Mouse (Mus musculus) embryonic facial prominence, embryonic 11.5 days (tissue): ENCODE results near the gene Phf11a. TPM values are rescaled to one million over a fixed set of nuclear protein-coding genes. Genes with fewer than 3 reads are reported as not detected.
"Not testable (repeated sequence)": the region's sequence is repeated elsewhere in the genome, so short reads cannot be mapped to it uniquely, and the experiment has no call there.

Experiments used
- ATAC-seq: fragments of 200-750 bp; cut with Nextera tagmentation; replicated peaks from 2 replicates; pipeline ENCODE4 v1.8.0; 2017; ENCODE audit warnings: low read depth; ENCODE audit not compliant: insufficient number of reproducible peaks, low FRiP score, low TSS enrichment
- DNase-seq: peaks from one replicate; pipeline ENCODE4 v3.0.0-alpha.2; 2015; ENCODE audit warnings: low spot score
- H3K27ac ChIP-seq: fragments of 300-500 bp; sonication (generic); replicated peaks from 2 replicates; pipeline ENCODE4 v1.5.1; 2014; ENCODE audit warnings: mild to moderate bottlenecking, low read depth, low read length, control low read depth
- H3K27me3 ChIP-seq: fragments of 300-500 bp; sonication (generic); 2 replicates; pipeline ENCODE4 v1.6.1; 2014; ENCODE audit warnings: mild to moderate bottlenecking, low read length, moderate library complexity, mixed read lengths; ENCODE audit not compliant: control insufficient read depth, insufficient read depth
- H3K36me3 ChIP-seq: fragments of 300-500 bp; sonication (generic); replicated peaks from 2 replicates; pipeline ENCODE4 v1.6.1; 2014; ENCODE audit warnings: low read depth, mild to moderate bottlenecking, low read length, moderate library complexity, mixed read lengths; ENCODE audit not compliant: control insufficient read depth, insufficient read depth
- H3K4me1 ChIP-seq: fragments of 300-500 bp; sonication (generic); 2 replicates; pipeline ENCODE4 v1.6.1; 2014; ENCODE audit warnings: low read length, mixed read lengths; ENCODE audit not compliant: control insufficient read depth, insufficient read depth
- H3K4me2 ChIP-seq: fragments of 300-500 bp; sonication (generic); 2 replicates; pipeline ENCODE4 v1.6.1; 2014; ENCODE audit warnings: low read depth, mild to moderate bottlenecking, control low read depth, low read length, moderate library complexity
- H3K4me3 ChIP-seq: fragments of 300-500 bp; sonication (generic); 2 replicates; pipeline ENCODE4 v1.5.1; 2014; ENCODE audit warnings: low read depth, low read length, control low read depth
- H3K9ac ChIP-seq: fragments of 300-500 bp; sonication (generic); replicated peaks from 2 replicates; pipeline ENCODE4 v1.6.1; 2014; ENCODE audit warnings: mild to moderate bottlenecking, control low read depth, low read length
- H3K9me3 ChIP-seq: fragments of 300-500 bp; sonication (generic); replicated peaks from 2 replicates; pipeline ENCODE4 v1.6.1; 2016; ENCODE audit warnings: mild to moderate bottlenecking, low read length, inconsistent platforms, mixed read lengths; ENCODE audit not compliant: control insufficient read depth
- WGBS: fragments of 180-500 bp; shearing (Covaris S2); extraction: QIAGEN DNeasy Blood & Tissue Kit; methylation state at CpG from one replicate; pipeline ENCODE4 v1.1.7; 2014; 5-methylcytosine and 5-hydroxymethylcytosine counted together
- polyA plus RNA-seq: library from polyadenylated mRNA; unstranded; fragments of >200 nt; fragmentation: Nextera tagmentation; extraction: Ambion mirVana; gene quantifications from 2 replicates; pipeline ENCODE4 v1.2.1, GENCODE M21; 2014

The Phf11a gene
- not detected in 2 replicates for polyA plus RNA-seq

- not testable (repeated sequence) for H3K4me2 ChIP-seq, H3K4me3 ChIP-seq, DNase-seq, ATAC-seq, H3K27me3 ChIP-seq, H3K4me1 ChIP-seq, H3K36me3 ChIP-seq, H3K27ac ChIP-seq, H3K9me3 ChIP-seq, H3K9ac ChIP-seq
- WGBS = 81% methylated on average over 1 of the region's 1 CpGs
Observed at GRCm38 (mm10) chr14:59297391-59297790, at the start of gene Phf11a. Phf11a (minus strand) TSS chr14:59297522.

DNA sequence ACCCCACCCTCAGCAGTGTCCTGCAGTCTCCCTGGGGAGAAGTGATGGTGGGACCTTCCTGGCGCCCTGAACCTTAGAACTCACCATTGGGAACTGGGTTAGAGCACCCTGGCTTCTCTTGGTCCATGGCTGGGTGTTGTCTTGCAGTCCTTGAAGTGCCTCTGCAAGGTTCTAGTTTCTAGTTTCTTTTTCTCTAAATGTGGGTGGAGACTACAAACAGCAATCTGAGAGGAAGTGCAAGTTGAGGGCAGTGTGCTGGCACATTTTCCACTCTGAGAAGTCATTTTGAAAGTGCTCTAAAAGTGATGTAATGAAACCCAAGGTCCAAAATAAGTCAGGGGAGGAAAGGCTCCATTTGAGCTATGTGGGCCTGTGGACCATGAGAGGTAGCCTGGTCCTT is 43.9 kb upstream of the Phf11a start, which contains the start of gene Phf11b:
TSS of gene Phf11b (minus strand) at position 163 of the 400 bp plus-strand sequence.
- not testable (repeated sequence) for H3K27me3 ChIP-seq, H3K4me2 ChIP-seq, H3K36me3 ChIP-seq, H3K27ac ChIP-seq, H3K9me3 ChIP-seq, ATAC-seq, DNase-seq, H3K4me1 ChIP-seq, H3K4me3 ChIP-seq, H3K9ac ChIP-seq
- WGBS = 60% methylated on average over 1 of the region's 1 CpGs

- no peaks in the 10 kb centered on the region for H3K4me1 ChIP-seq
- no peak overlapping the region for H3K4me2 ChIP-seq
- no peak overlapping the region for H3K27ac ChIP-seq
- no peak for DNase-seq
- H3K27me3 ChIP-seq = no peaks in the 10 kb centered on the region
- no peaks in the 10 kb centered on the region for H3K9me3 ChIP-seq
- ATAC-seq = no peak
- no peak overlapping the region for H3K4me3 ChIP-seq
- WGBS = 79% methylated on average over 1 of the region's 1 CpGs
- no peak overlapping the region for H3K9ac ChIP-seq
- no peaks in the 10 kb centered on the region for H3K36me3 ChIP-seq
Observed at GRCm38 (mm10) chr14:59339541-59339940, 42.2 kb upstream of the Phf11a start.

GRCm38 (mm10) chr14:59336056-59336455 is 38.7 kb upstream of the Phf11a start:
- ATAC-seq, H3K4me3 ChIP-seq, DNase-seq, H3K4me1 ChIP-seq, H3K4me2 ChIP-seq, H3K9ac ChIP-seq, H3K27ac ChIP-seq, H3K27me3 ChIP-seq, H3K36me3 ChIP-seq, H3K9me3 ChIP-seq: not testable (repeated sequence)
- 72% methylated on average over 3 of the region's 3 CpGs for WGBS

- peak; percentile 7 for DNase-seq
- H3K9me3 ChIP-seq, H3K4me1 ChIP-seq, ATAC-seq, H3K27ac ChIP-seq, H3K36me3 ChIP-seq, H3K4me2 ChIP-seq, H3K4me3 ChIP-seq, H3K9ac ChIP-seq, H3K27me3 ChIP-seq: not testable (repeated sequence)
- 59% methylated on average over 3 of the region's 3 CpGs for WGBS
Observed at GRCm38 (mm10) chr14:59330499-59330898, 33.2 kb upstream of the Phf11a start.

DNA sequence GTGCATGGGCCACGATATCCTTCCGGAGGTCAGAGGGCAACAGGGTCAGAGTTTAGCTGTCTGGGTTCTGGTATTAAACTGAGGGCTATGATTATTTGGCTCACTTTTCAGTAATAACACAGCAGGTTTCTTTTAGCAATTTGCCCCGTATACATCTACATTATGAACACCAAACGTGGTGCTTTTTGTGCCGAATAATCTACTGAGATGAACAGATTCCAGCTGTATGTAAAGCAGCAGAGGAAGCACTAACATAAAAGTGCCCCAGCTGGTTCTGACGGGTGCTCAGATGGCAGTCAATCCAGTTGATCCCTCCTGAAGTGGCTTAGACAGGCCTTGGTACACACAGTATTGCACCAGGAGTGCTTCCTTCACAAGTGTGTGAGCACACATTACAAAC is 22.6 kb upstream of the Phf11a start:
- WGBS = 75% methylated on average over 6 of the region's 6 CpGs

DNA sequence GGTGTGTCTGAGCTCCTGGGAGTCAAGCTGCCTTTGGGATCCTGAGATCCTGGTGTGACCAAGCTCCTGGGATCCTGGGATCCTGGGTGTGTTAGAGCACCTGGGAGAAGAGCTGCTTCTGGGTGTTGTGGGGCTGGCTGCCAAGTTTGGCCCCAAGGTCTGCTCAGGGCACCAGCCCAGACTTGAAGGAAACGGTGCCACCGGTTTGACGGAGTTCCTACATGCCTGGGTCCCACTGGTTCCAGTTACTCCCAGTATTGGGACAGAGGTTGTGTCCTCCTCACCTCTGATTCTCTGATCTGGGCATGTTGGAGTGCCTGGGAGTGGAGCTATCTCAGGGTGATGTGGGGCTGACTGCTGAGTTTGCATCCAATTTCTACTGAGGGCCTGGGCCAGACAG is 21.7 kb upstream of the Phf11a start:
- not testable (repeated sequence) for H3K4me2 ChIP-seq, H3K9me3 ChIP-seq, H3K36me3 ChIP-seq, H3K27me3 ChIP-seq, ATAC-seq, DNase-seq, H3K9ac ChIP-seq, H3K4me1 ChIP-seq, H3K27ac ChIP-seq, H3K4me3 ChIP-seq
- WGBS = 100% methylated on average over 3 of the region's 3 CpGs

More for the DNA sequence above, 22.6 kb upstream of the Phf11a start:
- ATAC-seq, H3K4me1 ChIP-seq, DNase-seq, H3K4me2 ChIP-seq, H3K27ac ChIP-seq, H3K4me3 ChIP-seq, H3K9me3 ChIP-seq, H3K9ac ChIP-seq, H3K36me3 ChIP-seq, H3K27me3 ChIP-seq: not testable (repeated sequence)

DNA sequence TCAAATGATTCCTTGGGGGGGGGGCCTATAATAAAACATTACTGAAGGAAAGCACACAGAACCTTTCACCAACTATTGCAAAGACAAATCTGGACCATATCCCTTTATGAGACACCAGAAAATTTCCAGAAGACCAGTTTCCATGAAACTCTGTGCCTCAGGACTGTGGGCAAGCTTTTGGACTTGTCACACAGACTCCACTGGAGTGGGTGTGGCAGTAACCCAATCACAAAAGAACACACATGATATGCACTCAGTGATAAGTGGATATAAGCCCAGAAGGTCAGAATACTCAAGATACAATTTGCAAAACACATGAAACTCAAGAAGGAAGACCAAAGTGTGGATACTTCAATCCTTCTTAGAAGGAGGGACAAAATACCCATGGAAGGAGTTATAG is 5.6 kb downstream of the Phf11a start:
- not testable (repeated sequence) for ATAC-seq, H3K36me3 ChIP-seq, H3K4me3 ChIP-seq, H3K27me3 ChIP-seq, H3K9me3 ChIP-seq, H3K4me1 ChIP-seq, H3K9ac ChIP-seq, H3K27ac ChIP-seq, DNase-seq, H3K4me2 ChIP-seq
